In genomic region chr5:140509204-140509603, GRCm38 (mm10) we compare ENCODE assay signal across 11 mouse cellular contexts. TPM values are rescaled to one million over a fixed set of nuclear protein-coding genes. Genes with fewer than 3 reads are reported as not detected.
A peak's percentile ranks its signal among the peaks of the same experiment; 100 is the strongest.
DNase-seq lines count a peak whose midpoint lies in the region; ATAC-seq and TF ChIP-seq lines count a peak whose summit lies in the region.
"Had no signal": no experiment of that assay in that cellular context is flagged by ENCODE, and none has a peak within 500 bp of the region (broad histone marks: within the 10 kb centered on the region; RNA-seq: fewer than 3 reads in every experiment).

No protein-coding gene starts in this region.

- TF ChIP-seq CTCF in olfactory bulb, adult 2 months (IDR thresholded peaks at IDR 0.05; ENCODE audit: insufficient read depth, low read depth, low read length), result no peak

- no peaks in the 10 kb centered on the region for H3K36me3 ChIP-seq in heart, embryonic 16.5 days (ENCODE audit: control insufficient read depth, insufficient read depth)
- H3K36me3 ChIP-seq in heart, embryonic 12.5 days, result no peaks in the 10 kb centered on the region
- no peaks in the 10 kb centered on the region for H3K36me3 ChIP-seq in midbrain, embryonic 12.5 days
- no peaks in the 10 kb centered on the region for H3K36me3 ChIP-seq in midbrain, embryonic 11.5 days (ENCODE audit: control insufficient read depth, insufficient read depth, low read length)
- no peaks in the 10 kb centered on the region for H3K36me3 ChIP-seq in embryonic facial prominence, embryonic 15.5 days
- H3K36me3 ChIP-seq in midbrain, embryonic 10.5 days, result no peaks in the 10 kb centered on the region

- TF ChIP-seq POLR2A in olfactory bulb, adult 2 months (IDR thresholded peaks at IDR 0.05; ENCODE audit: insufficient read depth, low read depth, low read length), result no peak

- DNase-seq in midbrain, embryonic 11.5 days (ENCODE audit: low spot score, missing footprints), result no peak
- DNase-seq in cerebellum, adult 8-10 months, result no peak
- no peak for DNase-seq in midbrain, embryonic 10.5 days (ENCODE audit: low spot score)
- DNase-seq: gastrocnemius, postnatal 25 days; heart, postnatal 4 days had no signal

- no peaks in the 10 kb centered on the region for H3K9me3 ChIP-seq in heart, embryonic 16.5 days (replicated peaks; ENCODE audit: control insufficient read depth, low read length)
- no peaks in the 10 kb centered on the region for H3K9me3 ChIP-seq in heart, embryonic 12.5 days (replicated peaks)
- no peaks in the 10 kb centered on the region for H3K9me3 ChIP-seq in midbrain, embryonic 12.5 days
- no peaks in the 10 kb centered on the region for H3K9me3 ChIP-seq in midbrain, embryonic 11.5 days (ENCODE audit: control insufficient read depth, low read length)
- no peaks in the 10 kb centered on the region for H3K9me3 ChIP-seq in embryonic facial prominence, embryonic 15.5 days (replicated peaks)
- H3K9me3 ChIP-seq in midbrain, embryonic 10.5 days (replicated peaks), result no peaks in the 10 kb centered on the region

- H3K4me1 ChIP-seq in heart, embryonic 16.5 days (ENCODE audit: control insufficient read depth, insufficient read depth, low read length), result peaks cover 11% of the 10 kb centered on the region
- H3K4me1 ChIP-seq in heart, embryonic 12.5 days (replicated peaks), result peaks cover 51% of the 10 kb centered on the region
- H3K4me1 ChIP-seq in midbrain, embryonic 12.5 days, result peaks cover 53% of the 10 kb centered on the region
- H3K4me1 ChIP-seq in midbrain, embryonic 11.5 days (ENCODE audit: control insufficient read depth, insufficient read depth, low read length), result peaks cover 12% of the 10 kb centered on the region
- H3K4me1 ChIP-seq in embryonic facial prominence, embryonic 15.5 days, result peaks cover 70% of the 10 kb centered on the region
- H3K4me1 ChIP-seq in olfactory bulb, adult 2 months (ENCODE audit: control insufficient read depth, insufficient read depth, low read length), result peaks cover 69% of the 10 kb centered on the region
- H3K4me1 ChIP-seq in midbrain, embryonic 10.5 days, result peaks cover 67% of the 10 kb centered on the region

- ATAC-seq in heart, embryonic 16.5 days (replicated peaks; ENCODE audit: extremely low read depth, insufficient read depth, low FRiP score), result no peak
- no peak for ATAC-seq in heart, embryonic 12.5 days (ENCODE audit: insufficient number of reproducible peaks, low FRiP score)
- no peak for ATAC-seq in midbrain, embryonic 12.5 days (ENCODE audit: low FRiP score, low read depth)
- no peak for ATAC-seq in midbrain, embryonic 11.5 days (ENCODE audit: low FRiP score)
- ATAC-seq in embryonic facial prominence, embryonic 15.5 days (ENCODE audit: insufficient number of reproducible peaks, low FRiP score, low TSS enrichment, low read depth), result no peak

- H3K9ac ChIP-seq in heart, embryonic 16.5 days (ENCODE audit: low read length), result no peak overlapping the region
- no peak overlapping the region for H3K9ac ChIP-seq in heart, embryonic 12.5 days
- H3K9ac ChIP-seq in midbrain, embryonic 12.5 days (replicated peaks), result 0 out of 2 replicates have a peak overlapping the region, but pooled peaks have one; percentile 40
- no peak overlapping the region for H3K9ac ChIP-seq in midbrain, embryonic 11.5 days (ENCODE audit: low read length)
- no peak overlapping the region for H3K9ac ChIP-seq in embryonic facial prominence, embryonic 15.5 days

- H3K4me3 ChIP-seq in heart, embryonic 16.5 days (ENCODE audit: low read length), result no peak overlapping the region
- no peak overlapping the region for H3K4me3 ChIP-seq in heart, embryonic 12.5 days
- H3K4me3 ChIP-seq in midbrain, embryonic 12.5 days, result no peak overlapping the region
- no peak overlapping the region for H3K4me3 ChIP-seq in midbrain, embryonic 11.5 days (ENCODE audit: low read depth, low read length)
- H3K4me3 ChIP-seq in embryonic facial prominence, embryonic 15.5 days (replicated peaks), result no peak overlapping the region
- H3K4me3 ChIP-seq in olfactory bulb, adult 2 months (ENCODE audit: insufficient read depth, low read depth, low read length), result no peak overlapping the region
- H3K4me3 ChIP-seq in midbrain, embryonic 10.5 days, result no peak overlapping the region

- H3K27me3 ChIP-seq in heart, embryonic 16.5 days (ENCODE audit: control insufficient read depth, insufficient read depth, low read length), result no peaks in the 10 kb centered on the region
- no peaks in the 10 kb centered on the region for H3K27me3 ChIP-seq in heart, embryonic 12.5 days (replicated peaks)
- H3K27me3 ChIP-seq in midbrain, embryonic 12.5 days, result peaks cover 7% of the 10 kb centered on the region; the same call in 1 of the 2 replicates
- H3K27me3 ChIP-seq in midbrain, embryonic 11.5 days (ENCODE audit: control insufficient read depth, insufficient read depth, low read length), result no peaks in the 10 kb centered on the region; the same call in 1 of the 2 replicates
- H3K27me3 ChIP-seq in embryonic facial prominence, embryonic 15.5 days, result no peaks in the 10 kb centered on the region
- H3K27me3 ChIP-seq in midbrain, embryonic 10.5 days (ENCODE audit: low read depth, poor library complexity, severe bottlenecking), result peaks cover 5% of the 10 kb centered on the region; the same call in 1 of the 2 replicates

- 0 out of 2 replicates have a peak overlapping the region, but pooled peaks have one; percentile 9 for H3K27ac ChIP-seq in heart, embryonic 16.5 days (ENCODE audit: low read length)
- no peak overlapping the region for H3K27ac ChIP-seq in heart, embryonic 12.5 days (ENCODE audit: poor library complexity, severe bottlenecking)
- H3K27ac ChIP-seq in midbrain, embryonic 12.5 days (replicated peaks), result peak overlapping the region; percentile 35; the same call in 1 of the 2 replicates
- H3K27ac ChIP-seq in midbrain, embryonic 11.5 days (ENCODE audit: low read depth, low read length), result no peak overlapping the region
- H3K27ac ChIP-seq in embryonic facial prominence, embryonic 15.5 days (replicated peaks), result 0 out of 2 replicates have a peak overlapping the region, but pooled peaks have one; percentile 17
- H3K27ac ChIP-seq in olfactory bulb, adult 2 months (ENCODE audit: insufficient read depth, low read depth, low read length), result peak overlapping the region; percentile 53; the same call in 1 of the 2 replicates
- H3K27ac ChIP-seq in midbrain, embryonic 10.5 days (replicated peaks), result no peak overlapping the region

- WGBS in heart, embryonic 16.5 days, result 46% methylated on average over 9 of the region's 9 CpGs
- WGBS in heart, embryonic 12.5 days, result 56% methylated on average over 9 of the region's 9 CpGs
- WGBS in midbrain, embryonic 12.5 days, result 58% methylated on average over 9 of the region's 9 CpGs
- WGBS in midbrain, embryonic 11.5 days, result 62% methylated on average over 9 of the region's 9 CpGs
- WGBS in embryonic facial prominence, embryonic 15.5 days, result 56% methylated on average over 9 of the region's 9 CpGs
- WGBS in olfactory bulb, adult 2 months, result 37% methylated on average over 9 of the region's 9 CpGs
- 63% methylated on average over 9 of the region's 9 CpGs for WGBS in midbrain, embryonic 10.5 days

- no peak overlapping the region for H3K4me2 ChIP-seq in heart, embryonic 16.5 days (ENCODE audit: low read depth, low read length)
- H3K4me2 ChIP-seq in heart, embryonic 12.5 days, result no peak overlapping the region
- no peak overlapping the region for H3K4me2 ChIP-seq in midbrain, embryonic 12.5 days (replicated peaks)
- no peak overlapping the region for H3K4me2 ChIP-seq in midbrain, embryonic 11.5 days
- no peak overlapping the region for H3K4me2 ChIP-seq in embryonic facial prominence, embryonic 15.5 days (replicated peaks)

RNA-seq across cellular contexts. Expression of gene Chst12, which starts 3.9 kb away (rescaled TPM):
- polyA plus RNA-seq in heart, embryonic 16.5 days (2015; fragmentation: Nextera tagmentation; extraction: Ambion mirVana), result 11.4 and 13.9 TPM in 2 replicates
- polyA plus RNA-seq in heart, embryonic 12.5 days (2016; fragmentation: Nextera tagmentation; extraction: Ambion mirVana), result 22.5 TPM in 2 replicates
- polyA plus RNA-seq in midbrain, embryonic 12.5 days (2016; fragmentation: Nextera tagmentation; extraction: Ambion mirVana), result 12.5 and 13.4 TPM in 2 replicates
- polyA plus RNA-seq in midbrain, embryonic 11.5 days (2014; fragmentation: Nextera tagmentation; extraction: Ambion mirVana), result 7.9 and 9.1 TPM in 2 replicates
- polyA plus RNA-seq in embryonic facial prominence, embryonic 15.5 days (2015; fragmentation: Nextera tagmentation; extraction: Ambion mirVana), result 28.9 and 30.6 TPM in 2 replicates
- not detected in 2 replicates for polyA plus RNA-seq in olfactory bulb, adult 2 months (2012; ENCODE audit: insufficient read depth, insufficient read length, low replicate concordance, missing spikeins)
- 14.7 and 16.1 TPM in 2 replicates for polyA plus RNA-seq in midbrain, embryonic 10.5 days (2016; fragmentation: Nextera tagmentation; extraction: Ambion mirVana)

RNA-seq across cellular contexts. Expression of gene Grifin, which starts 55.7 kb away (rescaled TPM):
- polyA plus RNA-seq in heart, embryonic 16.5 days (2015; fragmentation: Nextera tagmentation; extraction: Ambion mirVana), result 0.79 and 0.98 TPM in 2 replicates
- polyA plus RNA-seq in heart, embryonic 12.5 days (2016; fragmentation: Nextera tagmentation; extraction: Ambion mirVana), result 0.31 TPM in 1 of 2 replicates, not detected in the other
- polyA plus RNA-seq in midbrain, embryonic 12.5 days (2016; fragmentation: Nextera tagmentation; extraction: Ambion mirVana), result not detected in 2 replicates
- 0.39 TPM in 1 of 2 replicates, not detected in the other for polyA plus RNA-seq in midbrain, embryonic 11.5 days (2014; fragmentation: Nextera tagmentation; extraction: Ambion mirVana)
- polyA plus RNA-seq in embryonic facial prominence, embryonic 15.5 days (2015; fragmentation: Nextera tagmentation; extraction: Ambion mirVana), result not detected in 2 replicates
- not detected in 2 replicates for polyA plus RNA-seq in olfactory bulb, adult 2 months (2012; ENCODE audit: insufficient read depth, insufficient read length, low replicate concordance, missing spikeins)
- polyA plus RNA-seq in midbrain, embryonic 10.5 days (2016; fragmentation: Nextera tagmentation; extraction: Ambion mirVana), result 0.62 and 0.63 TPM in 2 replicates
- polyA plus RNA-seq: forebrain, embryonic 11.5 days had no signal

Comparison
In these comparisons a context has a peak if more than half of its experiments do, and no peak if none do; other contexts are left out.
1. H3K27ac ChIP-seq: peak in heart, embryonic 16.5 days (single experiment), midbrain, embryonic 12.5 days (single experiment), embryonic facial prominence, embryonic 15.5 days (single experiment) and olfactory bulb, adult 2 months (single experiment); none in heart, embryonic 12.5 days (single experiment), midbrain, embryonic 11.5 days (single experiment) and midbrain, embryonic 10.5 days (single experiment).